Mouse (Mus musculus) forebrain, embryonic 12.5 days (tissue): ENCODE data around the gene Hist1h1e. TPM values are rescaled to one million over a fixed set of nuclear protein-coding genes. Genes with fewer than 3 reads are reported as not detected.
"Not testable (repeated sequence)": the region's sequence is repeated elsewhere in the genome, so short reads cannot be mapped to it uniquely, and the experiment has no call there.

ENCODE experiments used
- ATAC-seq: fragments of 200-750 bp; cut with Nextera tagmentation; 2 replicates; pipeline ENCODE4 v1.8.0; 2017; ENCODE audit warnings: moderate TSS enrichment; ENCODE audit not compliant: low FRiP score
- H3K27ac ChIP-seq: fragments of 300-500 bp; sonication (generic); 2 replicates; pipeline ENCODE4 v1.5.1; 2016; ENCODE audit warnings: mild to moderate bottlenecking
- H3K27me3 ChIP-seq: fragments of 300-500 bp; sonication (generic); 2 replicates; pipeline ENCODE4 v1.6.1; 2016; ENCODE audit warnings: mild to moderate bottlenecking
- H3K36me3 ChIP-seq: fragments of 300-500 bp; sonication (generic); replicated peaks from 2 replicates; pipeline ENCODE4 v1.6.1; 2016; ENCODE audit warnings: mild to moderate bottlenecking
- H3K4me1 ChIP-seq: fragments of 300-500 bp; sonication (generic); 2 replicates; pipeline ENCODE4 v1.6.1; 2016
- H3K4me2 ChIP-seq: fragments of 300-500 bp; sonication (generic); 2 replicates; pipeline ENCODE4 v1.6.1; 2016; ENCODE audit warnings: mild to moderate bottlenecking, moderate library complexity
- H3K4me3 ChIP-seq: fragments of 300-500 bp; sonication (generic); replicated peaks from 2 replicates; pipeline ENCODE4 v1.5.1; 2016; ENCODE audit warnings: mild to moderate bottlenecking
- H3K9ac ChIP-seq: fragments of 300-500 bp; sonication (generic); 2 replicates; pipeline ENCODE4 v1.6.1; 2016; ENCODE audit warnings: mild to moderate bottlenecking
- H3K9me3 ChIP-seq: fragments of 300-500 bp; sonication (generic); 2 replicates; pipeline ENCODE4 v1.6.1; 2016
- WGBS: fragments of 180-500 bp; shearing (Covaris S2); methylation state at CpG from one replicate; pipeline ENCODE4 v1.1.7; 2016; 5-methylcytosine and 5-hydroxymethylcytosine counted together
- polyA plus RNA-seq: library from polyadenylated mRNA; unstranded; fragments of >200 nt; fragmentation: Nextera tagmentation; extraction: Ambion mirVana; gene quantifications from 2 replicates; pipeline ENCODE4 v1.2.1, GENCODE M21; 2016

Hist1h1e gene
- polyA plus RNA-seq, 1 experiment from 2014 or later, result 26.6 TPM

GRCm38 (mm10) chr13:23586099-23586939 lies 36.0 kb downstream of the Hist1h1e start:
- peak overlapping the region; percentile 94 for H3K27ac ChIP-seq
- peak overlapping the region; percentile 55 for H3K4me2 ChIP-seq
- 1% methylated on average over 22 of the region's 22 CpGs for WGBS
- H3K27me3 ChIP-seq, result no peaks in the 10 kb centered on the region
- peaks cover 30% of the 10 kb centered on the region for H3K4me1 ChIP-seq
- H3K9ac ChIP-seq, result peak overlapping the region; percentile 55
- 0 out of 2 replicates have a peak, but pooled peaks have one; percentile 30 for ATAC-seq
- H3K4me3 ChIP-seq, result peak overlapping the region; percentile 45
- H3K36me3 ChIP-seq, result no peaks in the 10 kb centered on the region
- H3K9me3 ChIP-seq, result no peaks in the 10 kb centered on the region

DNA sequence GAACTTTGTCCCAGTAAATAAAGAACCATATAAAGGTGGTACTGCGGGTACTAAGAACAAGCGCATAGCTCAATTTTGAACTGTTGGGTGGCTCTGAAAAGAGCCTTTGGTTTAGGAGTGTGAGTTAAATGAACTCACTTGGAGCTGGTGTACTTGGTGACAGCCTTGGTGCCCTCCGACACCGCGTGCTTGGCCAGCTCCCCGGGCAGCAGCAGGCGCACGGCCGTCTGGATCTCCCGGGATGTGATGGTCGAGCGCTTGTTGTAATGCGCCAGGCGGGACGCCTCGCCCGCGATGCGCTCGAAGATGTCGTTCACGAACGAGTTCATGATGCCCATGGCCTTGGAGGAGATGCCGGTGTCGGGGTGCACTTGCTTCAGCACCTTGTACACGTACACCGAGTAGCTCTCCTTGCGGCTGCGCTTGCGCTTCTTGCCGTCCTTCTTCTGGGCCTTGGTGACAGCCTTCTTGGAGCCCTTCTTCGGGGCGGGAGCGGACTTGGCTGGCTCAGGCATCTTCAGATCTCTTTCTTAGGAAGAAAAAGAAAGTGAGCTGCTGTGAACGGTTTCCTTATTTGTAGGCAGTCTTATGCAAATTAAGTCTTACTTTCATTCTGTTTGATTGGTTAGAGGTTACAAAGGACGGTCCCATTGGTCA lies 36.8 kb downstream of the Hist1h1e start:
- Histone ChIP-seq H3K4me1 (peaks cover 32% of the 10 kb centered on the region), H3K9ac (peak overlapping the region; percentile 75), H3K4me3 (peak overlapping the region; percentile 45), H3K4me2 (peak overlapping the region; percentile 70), H3K27ac (peak overlapping the region; percentile 99)
- not testable (repeated sequence) for H3K36me3 ChIP-seq, H3K27me3 ChIP-seq, H3K9me3 ChIP-seq
- ATAC-seq, result peak; percentile 90
- under 1% methylated on average over 24 of the region's 36 CpGs for WGBS

DNA sequence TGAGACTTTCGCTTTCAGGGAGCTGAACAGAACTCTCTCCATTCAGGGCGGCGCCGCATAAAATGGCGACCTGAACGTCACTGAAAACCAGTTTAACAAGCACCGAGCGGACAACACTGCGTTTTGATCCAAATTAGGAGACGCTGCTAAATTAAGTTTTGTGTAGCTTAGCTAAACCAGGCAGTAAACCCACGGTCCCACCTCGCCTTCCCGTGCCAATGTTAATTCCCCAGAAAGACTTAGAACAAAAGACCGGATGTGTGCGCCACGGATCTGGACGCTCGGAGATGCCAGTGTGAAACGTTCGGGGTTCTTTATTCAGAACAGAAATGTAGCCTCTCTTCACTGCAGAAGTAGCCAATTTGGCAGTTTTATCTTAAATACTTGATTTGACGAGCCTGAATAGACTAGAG lies 37.3 kb downstream of the Hist1h1e start:
- Histone ChIP-seq H3K4me3 (peak overlapping the region; percentile 45), H3K27me3 (no peaks in the 10 kb centered on the region), H3K27ac (peak overlapping the region; percentile 99), H3K36me3 (no peaks in the 10 kb centered on the region), H3K4me1 (peaks cover 32% of the 10 kb centered on the region), H3K4me2 (peak overlapping the region; percentile 70), H3K9ac (peak overlapping the region; percentile 75), H3K9me3 (no peaks in the 10 kb centered on the region)
- 0 out of 2 replicates have a peak, but pooled peaks have one; percentile 9 for ATAC-seq
- under 1% methylated on average over 21 of the region's 21 CpGs for WGBS

DNA sequence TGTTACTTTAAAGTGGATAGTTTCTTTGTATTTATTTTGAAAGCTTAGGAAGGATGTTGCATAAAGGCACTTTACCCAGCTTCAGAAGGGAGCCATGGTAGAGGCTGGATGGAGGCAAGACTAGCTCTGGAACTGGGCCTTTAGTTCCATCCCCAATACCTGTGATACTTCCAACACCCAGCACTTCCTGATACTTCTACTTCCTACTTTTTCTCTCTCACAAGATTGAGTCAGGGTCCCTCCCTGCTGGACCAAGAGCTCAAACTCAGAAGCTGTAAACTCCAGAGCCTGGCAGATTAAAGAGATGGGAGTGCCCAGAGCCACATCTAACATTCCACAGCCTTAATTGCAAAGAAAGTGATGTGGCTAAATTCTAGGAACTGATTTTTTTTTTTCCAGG lies 38.0 kb downstream of the Hist1h1e start:
- Histone ChIP-seq H3K4me3 (peak overlapping the region; percentile 45), H3K9me3 (no peaks in the 10 kb centered on the region), H3K27ac (peak overlapping the region; percentile 99), H3K9ac (peak overlapping the region; percentile 75; the same call in 1 of the 2 replicates), H3K36me3 (no peaks in the 10 kb centered on the region), H3K4me1 (peaks cover 32% of the 10 kb centered on the region), H3K4me2 (peak overlapping the region; percentile 70), H3K27me3 (no peaks in the 10 kb centered on the region)
- no peak for ATAC-seq

DNA sequence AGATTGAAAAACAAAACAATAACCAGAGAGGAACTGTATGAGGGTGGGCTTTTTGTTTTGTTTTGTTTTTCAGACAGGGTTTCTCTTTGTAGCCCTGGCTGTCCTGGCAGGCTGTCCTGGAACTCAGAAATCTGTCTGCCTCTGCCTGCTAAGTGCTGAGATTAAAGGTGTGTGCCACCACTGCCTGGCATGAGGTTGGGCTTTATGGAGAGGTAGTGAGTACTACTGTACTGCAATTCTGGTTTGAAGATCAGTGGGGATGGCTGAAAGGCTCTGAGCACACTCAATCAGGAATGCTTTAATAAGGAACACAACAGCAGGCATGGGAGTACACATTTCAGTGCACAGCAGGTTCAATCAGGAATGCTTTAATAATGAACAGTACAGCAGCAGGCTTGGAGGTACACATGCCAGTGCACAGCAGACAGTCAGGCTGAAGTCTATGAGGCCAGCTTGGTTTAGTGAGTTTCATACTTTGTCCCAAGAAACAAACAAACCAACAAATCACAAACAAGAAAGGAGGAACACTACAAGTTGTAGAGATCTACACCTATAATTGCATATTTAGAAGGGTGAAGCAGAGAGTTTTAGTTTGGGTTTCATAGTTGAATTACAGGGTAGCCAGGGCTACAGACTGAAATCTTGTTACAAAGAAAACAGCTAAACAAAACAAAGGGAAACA lies 38.8 kb downstream of the Hist1h1e start:
- 0 out of 2 replicates have a peak overlapping the region, but pooled peaks have one; percentile 36 for H3K9ac ChIP-seq
- no peaks in the 10 kb centered on the region for H3K36me3 ChIP-seq
- H3K4me2 ChIP-seq, result peak overlapping the region; percentile 85
- no peak for ATAC-seq
- H3K9me3 ChIP-seq, result no peaks in the 10 kb centered on the region
- H3K27ac ChIP-seq, result peak overlapping the region; percentile 99
- H3K4me1 ChIP-seq, result peaks cover 32% of the 10 kb centered on the region
- no peak overlapping the region for H3K4me3 ChIP-seq
- no peaks in the 10 kb centered on the region for H3K27me3 ChIP-seq

- peak overlapping the region; percentile 53 for H3K4me3 ChIP-seq
- H3K4me1 ChIP-seq, result peaks cover 32% of the 10 kb centered on the region
- H3K4me2 ChIP-seq, result peak overlapping the region; percentile 85
- H3K27ac ChIP-seq, result peak overlapping the region; percentile 99
- no peak for ATAC-seq
- WGBS, result 4% methylated on average over 6 of the region's 6 CpGs
- no peaks in the 10 kb centered on the region for H3K27me3 ChIP-seq
- H3K9me3 ChIP-seq, result no peaks in the 10 kb centered on the region
- no peaks in the 10 kb centered on the region for H3K36me3 ChIP-seq
- H3K9ac ChIP-seq, result peak overlapping the region; percentile 78
These were observed 39.9 kb downstream of the Hist1h1e start for GRCm38 (mm10) chr13:23582219-23583056.

- Histone ChIP-seq H3K4me3 (peak within 1 kb of the TSS; percentile 53), H3K27me3 (no peaks in the 10 kb centered on the region), H3K27ac (peak within 1 kb of the TSS; percentile 99), H3K4me1 (peaks cover 37% of the 10 kb centered on the region), H3K4me2 (peak within 1 kb of the TSS; percentile 85), H3K9ac (peak within 1 kb of the TSS; percentile 78), H3K36me3 (no peaks in the 10 kb centered on the region), H3K9me3 (no peaks in the 10 kb centered on the region)
- peak; percentile 90 for ATAC-seq
- under 1% methylated on average over 43 of the region's 43 CpGs for WGBS
These were observed 40.7 kb downstream of the Hist1h1e start, which contains the start of gene Hist1h4d for GRCm38 (mm10) chr13:23581408-23582218. Hist1h4d (plus strand) TSS chr13:23581598.

DNA sequence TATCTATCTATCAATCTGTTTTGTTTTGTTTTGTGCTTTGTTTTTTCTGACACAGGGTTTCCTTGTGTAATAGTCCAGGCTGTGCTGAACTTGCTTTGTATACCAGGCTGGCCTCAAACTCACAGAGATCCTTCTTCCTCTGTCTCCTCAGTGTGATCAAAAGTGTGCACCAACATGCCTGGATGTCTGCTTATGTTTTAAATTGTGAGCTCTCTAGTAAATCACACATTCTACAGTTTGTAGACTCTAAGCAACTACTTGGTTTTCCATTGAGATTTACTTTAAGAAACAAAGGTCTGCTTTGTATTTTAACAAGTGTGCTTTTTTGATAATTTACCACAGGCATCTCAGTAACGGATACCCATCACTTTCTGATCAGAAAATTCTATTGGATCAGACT lies 44.5 kb downstream of the Hist1h1e start:
- H3K27ac ChIP-seq, result 0 out of 2 replicates have a peak overlapping the region, but pooled peaks have one; percentile 46
- no peak for ATAC-seq
- H3K4me1 ChIP-seq, result peaks cover 32% of the 10 kb centered on the region
- no peak overlapping the region for H3K9ac ChIP-seq
- no peaks in the 10 kb centered on the region for H3K36me3 ChIP-seq
- H3K4me3 ChIP-seq, result no peak overlapping the region
- H3K9me3 ChIP-seq, result no peaks in the 10 kb centered on the region
- 93% methylated on average over 1 of the region's 1 CpGs for WGBS
- no peaks in the 10 kb centered on the region for H3K27me3 ChIP-seq
- no peak overlapping the region for H3K4me2 ChIP-seq

GRCm38 (mm10) chr13:23576906-23577639 lies 45.3 kb downstream of the Hist1h1e start:
- H3K9ac ChIP-seq, result peak overlapping the region; percentile 74
- 48% methylated on average over 6 of the region's 6 CpGs for WGBS

GRCm38 (mm10) chr13:23576351-23576881 lies 45.9 kb downstream of the Hist1h1e start:
- Histone ChIP-seq H3K27me3 (no peaks in the 10 kb centered on the region), H3K4me3 (peak overlapping the region; percentile 47), H3K4me2 (peak overlapping the region; percentile 67), H3K4me1 (peaks cover 28% of the 10 kb centered on the region), H3K27ac (peak overlapping the region; percentile 94), H3K36me3 (no peaks in the 10 kb centered on the region), H3K9ac (peak overlapping the region; percentile 74), H3K9me3 (no peaks in the 10 kb centered on the region)
- ATAC-seq, result no peak
- WGBS, result 1% methylated on average over 7 of the region's 7 CpGs

More at GRCm38 (mm10) chr13:23576906-23577639, 45.3 kb downstream of the Hist1h1e start:
- no peaks in the 10 kb centered on the region for H3K27me3 ChIP-seq
- H3K4me2 ChIP-seq, result peak overlapping the region; percentile 67
- peaks cover 32% of the 10 kb centered on the region for H3K4me1 ChIP-seq
- H3K4me3 ChIP-seq, result peak overlapping the region; percentile 47
- no peaks in the 10 kb centered on the region for H3K9me3 ChIP-seq
- H3K27ac ChIP-seq, result peak overlapping the region; percentile 94
- ATAC-seq, result no peak
- no peaks in the 10 kb centered on the region for H3K36me3 ChIP-seq
